Mouse (Mus musculus) spleen, adult 2 months (tissue): ENCODE measurements around the gene Gramd4. TPM values are rescaled to one million over a fixed set of nuclear protein-coding genes. Genes with fewer than 3 reads are reported as not detected.

ENCODE experiments used
- DNase-seq, 2 experiments: peaks; one replicate each; pipeline versions ENCODE4 v3.0.0 to v3.0.0-alpha.2; 2012 to 2021; ENCODE audit warnings: low spot score in 2 of 2, low read depth in 1 of 2
- H3K27ac ChIP-seq: fragments of 200-500 bp; 2 replicates; pipeline ENCODE4 v1.5.1; 2012; ENCODE audit warnings: low read length, inconsistent platforms; ENCODE audit not compliant: insufficient read depth
- H3K27me3 ChIP-seq: fragments of 200-500 bp; 2 replicates; pipeline ENCODE4 v1.6.1; 2012; ENCODE audit warnings: mild to moderate bottlenecking, moderate library complexity, low read length, inconsistent platforms; ENCODE audit not compliant: control insufficient read depth, insufficient read depth
- H3K36me3 ChIP-seq: fragments of 200-500 bp; 2 replicates; pipeline ENCODE4 v1.6.1; 2012; ENCODE audit warnings: mild to moderate bottlenecking, low read length, inconsistent platforms; ENCODE audit not compliant: control insufficient read depth, insufficient read depth
- H3K4me1 ChIP-seq: fragments of 200-500 bp; 2 replicates; pipeline ENCODE4 v1.6.1; 2011; ENCODE audit warnings: inconsistent platforms; ENCODE audit not compliant: control insufficient read depth, insufficient read depth, insufficient read length
- H3K4me3 ChIP-seq: fragments of 200-500 bp; 2 replicates; pipeline ENCODE4 v1.5.1; 2011; ENCODE audit warnings: mild to moderate bottlenecking, inconsistent platforms; ENCODE audit not compliant: insufficient read depth, insufficient read length; ENCODE audit errors: extremely low read depth
- CTCF ChIP-seq: fragments of 200-500 bp; IDR thresholded peaks from 2 replicates; pipeline ENCODE4 v1.5.1; 2011; ENCODE audit warnings: mild to moderate bottlenecking, inconsistent platforms; ENCODE audit not compliant: insufficient read depth, insufficient read length, insufficient replicate concordance; ENCODE audit errors: extremely low read depth
- POLR2A ChIP-seq: fragments of 200-500 bp; IDR thresholded peaks from 2 replicates; pipeline ENCODE4 v1.6.1; 2011; ENCODE audit warnings: low read depth, low read length, inconsistent platforms
- WGBS: fragments of 180-500 bp; shearing (Covaris S2); methylation state at CpG from one replicate; pipeline ENCODE4 v1.1.7; 2018; 5-methylcytosine and 5-hydroxymethylcytosine counted together
- polyA plus RNA-seq: library from polyadenylated mRNA; depleted of rRNA; stranded (reverse); fragments of >200 nt; gene quantifications from 2 replicates; pipeline ENCODE4 v1.2.3, GENCODE M21; 2012

The Gramd4 gene
- polyA plus RNA-seq, 1 experiment, result 36.2 TPM

- TF ChIP-seq CTCF (no peak), POLR2A (no peak)
- Histone ChIP-seq H3K4me3 (no peak overlapping the region), H3K36me3 (no peaks in the 10 kb centered on the region), H3K27me3 (no peaks in the 10 kb centered on the region), H3K4me1 (peaks cover 5% of the 10 kb centered on the region; the same call in 1 of the 2 replicates), H3K27ac (no peak overlapping the region)
- WGBS, result 88% methylated on average over 8 of the region's 8 CpGs
- no peak for DNase-seq
Observed at GRCm38 (mm10) chr15:86020008-86020407, 37.5 kb upstream of the Gramd4 start.

GRCm38 (mm10) chr15:86021301-86021700 lies 36.2 kb upstream of the Gramd4 start:
- Histone ChIP-seq H3K27ac (no peak overlapping the region), H3K4me3 (no peak overlapping the region), H3K4me1 (no peaks in the 10 kb centered on the region), H3K27me3 (no peaks in the 10 kb centered on the region), H3K36me3 (no peaks in the 10 kb centered on the region)
- no peak for DNase-seq
- no peak for TF ChIP-seq POLR2A
- no peak for TF ChIP-seq CTCF
- WGBS, result 67% methylated on average over 9 of the region's 9 CpGs

- WGBS, result 40% methylated on average over 9 of the region's 9 CpGs
Observed at GRCm38 (mm10) chr15:86021971-86022370, 35.5 kb upstream of the Gramd4 start.

GRCm38 (mm10) chr15:86027871-86028270 lies 29.6 kb upstream of the Gramd4 start:
- H3K36me3 ChIP-seq, result no peaks in the 10 kb centered on the region
- peaks cover 2% of the 10 kb centered on the region; the same call in 1 of the 2 replicates for H3K27me3 ChIP-seq
- TF ChIP-seq POLR2A, result no peak
- TF ChIP-seq CTCF, result no peak
- H3K27ac ChIP-seq, result peak overlapping the region; percentile 64
- DNase-seq, result no peak
- WGBS, result 80% methylated on average over 8 of the region's 8 CpGs
- H3K4me1 ChIP-seq, result no peaks in the 10 kb centered on the region; the same call in 1 of the 2 replicates
- no peak overlapping the region for H3K4me3 ChIP-seq

More at GRCm38 (mm10) chr15:86021971-86022370, 35.5 kb upstream of the Gramd4 start:
- no peak for TF ChIP-seq CTCF
- TF ChIP-seq POLR2A, result no peak
- Histone ChIP-seq H3K27me3 (no peaks in the 10 kb centered on the region), H3K4me3 (no peak overlapping the region), H3K36me3 (no peaks in the 10 kb centered on the region), H3K27ac (no peak overlapping the region), H3K4me1 (no peaks in the 10 kb centered on the region)
- no peak for DNase-seq

GRCm38 (mm10) chr15:86029981-86030380 lies 27.5 kb upstream of the Gramd4 start:
- no peak overlapping the region for H3K4me3 ChIP-seq
- DNase-seq, result no peak
- no peaks in the 10 kb centered on the region for H3K36me3 ChIP-seq
- 90% methylated on average over 14 of the region's 14 CpGs for WGBS
- peaks cover 10% of the 10 kb centered on the region for H3K4me1 ChIP-seq
- no peak overlapping the region for H3K27ac ChIP-seq
- TF ChIP-seq CTCF (no peak), POLR2A (no peak)
- peaks cover 10% of the 10 kb centered on the region for H3K27me3 ChIP-seq

- TF ChIP-seq CTCF (peak; percentile 32; the same call in 1 of the 2 replicates), POLR2A (no peak)
- no peak for DNase-seq
Observed at GRCm38 (mm10) chr15:86032811-86033190, 24.7 kb upstream of the Gramd4 start.

GRCm38 (mm10) chr15:86033191-86033841 lies 24.2 kb upstream of the Gramd4 start, which contains the start of gene Celsr1:
Gene Celsr1, minus strand, starts transcription at chr15:86033777.
- DNase-seq, result no peak
- H3K27ac ChIP-seq, result no peak within 1 kb of the TSS

More at GRCm38 (mm10) chr15:86032811-86033190, 24.7 kb upstream of the Gramd4 start:
- Histone ChIP-seq H3K4me1 (peaks cover 10% of the 10 kb centered on the region), H3K27me3 (peaks cover 10% of the 10 kb centered on the region), H3K36me3 (no peaks in the 10 kb centered on the region), H3K4me3 (peak overlapping the region; percentile 57), H3K27ac (no peak overlapping the region)
- WGBS, result 10% methylated on average over 38 of the region's 38 CpGs

More at GRCm38 (mm10) chr15:86033191-86033841, 24.2 kb upstream of the Gramd4 start, which contains the start of gene Celsr1:
- H3K4me3 ChIP-seq, result peak within 1 kb of the TSS; percentile 57
- peaks cover 10% of the 10 kb centered on the region for H3K4me1 ChIP-seq
- TF ChIP-seq CTCF, result no peak
- no peak for TF ChIP-seq POLR2A
- no peaks in the 10 kb centered on the region for H3K36me3 ChIP-seq
- H3K27me3 ChIP-seq, result peaks cover 10% of the 10 kb centered on the region
- 2% methylated on average over 76 of the region's 80 CpGs for WGBS
